Mouse (Mus musculus) adrenal gland (tissue): ENCODE data around the gene Shroom3.

Experiments used
- intact Hi-C: fragments of 180-260 bp; cut with DNase I; formaldehyde crosslinking; loops from one replicate; pipeline ENCODE4 v1.15.1; 2025

The Shroom3 gene

DNA sequence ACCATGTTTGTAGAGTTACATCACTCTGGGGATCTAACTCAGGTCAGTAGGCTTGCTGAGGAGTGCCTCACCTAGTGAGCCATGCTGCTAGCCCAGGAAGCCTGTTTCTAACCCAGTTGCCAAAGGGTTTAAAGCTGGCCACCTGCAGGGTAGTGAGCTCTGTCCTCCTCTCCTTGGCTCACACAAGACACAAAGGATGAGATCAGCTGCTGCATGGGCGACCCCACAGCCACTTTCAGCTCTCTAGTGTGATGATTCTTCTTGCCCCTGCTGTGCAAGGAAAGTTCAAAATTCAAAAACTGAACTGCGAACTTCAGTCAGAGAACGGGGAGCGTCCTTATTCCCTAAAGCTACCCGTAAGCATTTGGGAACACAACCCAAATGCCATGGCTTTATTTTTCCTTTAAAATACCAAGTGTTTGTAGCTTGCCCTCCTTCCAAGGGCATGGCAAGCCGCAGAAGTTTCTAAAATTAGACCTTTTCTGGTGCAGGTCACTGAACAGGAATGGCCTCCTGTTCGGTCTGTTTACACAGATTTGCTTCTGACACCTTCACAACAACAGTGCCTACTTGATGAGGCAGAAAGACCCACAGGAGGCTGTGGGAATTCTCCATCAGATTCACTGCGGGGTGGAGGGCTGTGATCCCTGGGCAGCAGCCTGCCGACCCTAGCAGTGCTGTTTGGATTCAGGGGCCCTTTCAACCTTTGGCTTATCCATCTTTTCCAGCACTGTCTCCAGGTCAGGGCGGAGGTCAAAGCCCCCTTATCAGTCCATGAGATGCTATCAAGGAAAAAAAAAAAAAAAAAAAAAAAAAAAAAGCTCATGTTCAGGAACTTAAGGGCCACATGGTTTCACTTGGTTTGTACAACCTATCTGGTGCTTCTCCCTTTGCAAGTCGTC is 113.1 kb downstream of the Shroom3 start:
- intact Hi-C loops: no loop called here

DNA sequence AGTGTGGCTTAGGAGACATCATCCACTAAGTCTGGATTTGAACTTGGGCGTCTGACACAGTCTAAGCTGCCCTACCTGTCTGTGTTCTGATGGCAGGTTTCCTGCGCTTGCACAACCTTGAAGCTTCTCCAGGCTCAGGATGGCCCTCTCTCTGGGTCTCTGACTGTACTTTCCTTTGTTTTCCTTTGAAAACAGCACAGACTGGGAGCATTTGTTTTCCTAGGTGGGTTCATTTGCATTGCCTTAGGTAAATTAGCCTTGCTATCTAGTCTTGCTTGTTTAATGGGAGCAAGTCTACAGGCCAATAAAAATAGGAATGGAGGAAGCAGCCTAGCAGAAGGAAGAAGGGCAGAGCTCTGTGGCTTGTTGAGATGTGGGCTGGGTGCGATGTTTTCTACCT is 114.7 kb downstream of the Shroom3 start:
- intact Hi-C loops: no loop called here

DNA sequence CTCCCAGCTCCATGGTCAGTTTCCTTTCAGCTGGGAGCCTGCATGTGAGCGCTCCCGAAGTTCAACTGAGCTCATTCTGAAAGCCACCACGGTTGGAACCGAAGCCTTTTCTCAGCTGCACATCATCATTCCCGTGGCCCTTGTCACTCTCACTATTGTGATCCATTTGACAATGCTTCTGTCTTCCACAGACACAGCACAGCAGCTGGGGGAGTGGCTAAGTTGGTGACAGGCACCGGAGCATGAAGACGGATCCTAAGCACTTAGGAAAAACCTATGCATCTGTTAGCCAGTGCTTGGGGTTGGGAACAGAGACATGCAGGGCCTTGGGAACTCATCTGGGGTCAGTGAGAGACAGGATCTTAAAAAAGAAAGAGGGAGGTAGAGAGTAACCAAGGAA is 121.1 kb downstream of the Shroom3 start:
- intact Hi-C loops: no loop called here

DNA sequence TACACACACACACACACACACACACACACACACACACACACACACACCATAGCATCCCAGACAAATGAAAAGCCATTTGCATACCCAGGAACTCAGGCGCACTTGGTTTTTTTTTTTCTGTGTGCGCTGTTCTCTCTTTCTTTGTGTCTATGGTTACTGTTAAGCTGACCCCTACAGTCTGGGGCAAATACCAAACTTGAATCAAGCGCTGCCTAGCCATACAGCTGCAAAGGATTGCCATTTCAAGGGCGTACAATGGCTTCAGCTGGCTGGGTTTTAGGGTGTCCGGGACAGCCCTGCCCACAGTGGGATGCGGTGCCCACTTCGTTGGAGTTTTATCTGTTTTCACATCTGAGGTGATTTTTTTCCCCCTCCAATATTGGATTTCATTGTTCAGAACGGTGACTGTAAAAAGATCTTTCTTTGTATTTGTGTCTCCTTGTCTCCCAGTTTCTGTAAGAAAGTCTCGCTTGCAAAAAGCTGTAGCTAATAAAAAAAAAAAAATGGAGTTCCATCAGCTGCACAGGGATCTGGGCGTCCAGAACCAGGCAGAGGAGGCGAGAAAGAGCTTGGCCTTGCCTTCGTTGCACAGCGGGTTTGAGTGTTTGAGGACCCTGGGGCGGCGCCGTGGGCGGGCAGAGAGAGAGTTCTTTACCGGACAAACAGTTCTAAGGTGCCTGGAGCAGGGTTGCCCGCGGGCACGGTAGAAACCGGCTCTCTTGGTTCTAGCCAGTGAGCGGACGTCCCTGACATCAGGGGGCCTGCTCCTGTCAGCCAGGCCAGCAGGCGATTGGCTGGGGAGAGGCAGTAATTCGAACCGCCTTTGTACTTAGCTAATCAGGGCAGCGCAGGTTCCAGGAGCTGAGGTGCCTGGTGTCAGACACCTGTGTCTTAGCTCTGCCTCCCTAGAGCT is 125.5 kb downstream of the Shroom3 start:
- intact Hi-C loops: no loop called here

DNA sequence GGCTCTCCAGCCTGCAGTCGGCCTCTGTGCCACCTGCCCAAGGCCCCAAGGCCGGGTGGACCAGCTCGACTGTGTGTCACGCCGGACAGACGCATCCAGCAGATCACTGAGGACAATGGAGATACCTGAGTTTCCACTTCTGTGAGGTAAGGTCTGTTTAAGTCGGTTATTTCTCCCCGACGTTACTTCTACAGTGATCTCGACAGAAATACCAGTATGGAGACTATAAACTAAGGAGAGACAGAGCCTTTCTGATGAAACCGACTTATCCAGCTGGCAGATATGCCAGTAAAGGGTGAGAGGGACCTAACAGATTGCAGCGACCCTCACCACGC is 126.1 kb downstream of the Shroom3 start:
- intact Hi-C loops: no loop called here

DNA sequence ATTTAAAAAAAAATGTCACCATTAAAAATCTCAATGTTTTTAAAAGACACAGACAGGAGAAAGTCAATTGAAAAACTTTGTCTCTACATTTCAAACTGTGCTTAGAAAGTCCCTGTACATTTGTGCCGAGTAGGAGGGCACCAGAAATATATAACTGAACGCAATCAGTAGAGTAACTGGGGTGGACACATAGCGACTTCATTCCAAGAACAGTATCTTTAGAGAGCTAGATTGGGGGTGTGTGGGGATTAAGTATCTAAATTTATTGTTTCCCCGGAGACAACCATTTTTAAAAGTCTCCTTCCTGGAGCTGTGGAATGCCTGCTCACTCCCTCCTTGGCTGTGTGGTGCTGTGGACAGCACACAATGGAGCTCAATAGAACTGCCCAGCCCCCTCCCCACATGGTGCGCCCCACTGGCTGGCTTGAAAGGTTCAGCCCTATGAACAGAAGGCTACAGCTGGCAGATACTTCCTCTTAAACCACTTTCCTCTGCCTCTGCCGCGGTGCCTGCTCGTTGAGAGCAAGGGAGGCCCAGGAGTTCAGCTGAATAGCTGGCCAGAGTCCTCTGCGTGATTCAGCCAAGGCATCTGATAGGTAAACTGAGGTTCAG is 127.8 kb downstream of the Shroom3 start:
- intact Hi-C loops: no loop called here

DNA sequence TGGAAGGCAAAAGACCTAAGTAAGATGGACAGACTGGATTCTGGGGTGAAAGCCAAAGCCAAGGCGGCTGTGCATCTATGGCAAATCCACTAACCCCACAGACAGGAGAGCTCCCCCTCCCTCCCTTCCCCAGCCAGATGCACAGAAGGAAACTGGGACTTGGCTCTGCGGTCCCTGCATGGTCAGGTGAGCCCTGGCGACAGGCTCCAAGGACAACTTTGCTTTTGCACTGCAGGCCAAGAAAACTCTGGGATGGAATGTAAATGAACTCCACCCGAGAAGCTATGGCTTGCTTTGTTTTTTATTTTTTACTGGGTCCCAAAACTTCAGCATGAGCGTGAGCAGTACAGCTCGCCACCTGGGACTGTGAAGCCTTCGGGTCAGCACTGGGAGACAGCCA is 128.5 kb downstream of the Shroom3 start:
- intact Hi-C loops: no loop called here

DNA sequence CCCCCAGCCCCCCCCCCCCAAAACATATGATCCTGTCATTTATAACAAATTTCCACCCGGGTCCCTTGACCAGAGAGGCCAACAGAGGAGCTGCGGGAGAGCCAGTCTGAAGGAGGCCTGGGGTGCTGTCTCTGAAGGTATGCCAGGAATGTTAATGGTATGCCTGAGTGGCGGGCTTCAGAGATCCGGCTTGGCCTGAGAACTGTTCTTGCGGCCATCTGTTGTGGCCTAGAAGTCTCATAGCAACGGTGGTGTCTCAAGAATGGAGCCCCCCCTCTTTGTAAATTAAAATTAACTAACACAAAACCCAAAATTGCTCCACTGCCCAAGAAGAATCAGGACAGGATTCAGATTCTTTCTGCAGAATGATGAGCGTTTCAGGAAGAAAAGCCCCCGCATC is 129.7 kb downstream of the Shroom3 start:
- intact Hi-C loops: no loop called here

DNA sequence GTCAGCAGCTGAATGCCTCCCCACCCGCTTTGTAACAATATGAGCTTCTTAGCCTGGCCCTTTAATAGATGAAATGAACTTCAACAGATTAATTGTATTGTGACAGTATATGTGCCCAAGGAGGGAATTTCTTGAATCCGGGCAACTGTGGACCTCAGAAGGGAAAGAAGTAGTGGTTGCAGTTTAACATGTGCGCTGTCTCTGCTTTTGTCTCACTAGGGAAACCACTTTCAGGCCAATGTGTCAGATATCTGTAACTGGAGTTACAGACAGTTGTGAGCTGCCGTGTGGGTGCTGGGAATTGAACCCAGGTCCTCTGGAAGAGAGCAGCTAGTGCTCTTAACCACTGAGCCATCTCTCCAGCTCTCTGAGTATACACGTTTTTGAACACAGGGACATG is 130.3 kb downstream of the Shroom3 start:
- intact Hi-C loops: no loop called here

DNA sequence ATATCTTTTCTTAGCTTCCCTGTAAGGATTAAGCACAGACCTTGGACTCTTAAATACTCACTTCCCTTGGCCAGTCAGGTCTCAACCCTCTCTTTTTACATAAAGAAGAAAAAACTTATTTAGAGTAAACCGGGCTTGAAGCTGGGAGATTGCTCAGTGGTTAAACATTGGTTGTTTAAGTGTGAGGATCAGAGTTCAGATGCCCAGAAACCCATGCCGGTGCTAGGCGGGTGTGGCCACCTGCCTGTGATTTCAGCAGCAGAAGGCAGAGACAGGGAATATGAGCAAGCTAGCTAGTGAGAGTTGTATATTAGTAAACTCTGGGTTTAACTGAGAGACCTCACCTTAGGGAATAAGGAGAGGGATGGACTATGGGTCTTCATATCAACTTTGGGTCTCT is 131.4 kb downstream of the Shroom3 start:
- intact Hi-C loops: no loop called here

DNA sequence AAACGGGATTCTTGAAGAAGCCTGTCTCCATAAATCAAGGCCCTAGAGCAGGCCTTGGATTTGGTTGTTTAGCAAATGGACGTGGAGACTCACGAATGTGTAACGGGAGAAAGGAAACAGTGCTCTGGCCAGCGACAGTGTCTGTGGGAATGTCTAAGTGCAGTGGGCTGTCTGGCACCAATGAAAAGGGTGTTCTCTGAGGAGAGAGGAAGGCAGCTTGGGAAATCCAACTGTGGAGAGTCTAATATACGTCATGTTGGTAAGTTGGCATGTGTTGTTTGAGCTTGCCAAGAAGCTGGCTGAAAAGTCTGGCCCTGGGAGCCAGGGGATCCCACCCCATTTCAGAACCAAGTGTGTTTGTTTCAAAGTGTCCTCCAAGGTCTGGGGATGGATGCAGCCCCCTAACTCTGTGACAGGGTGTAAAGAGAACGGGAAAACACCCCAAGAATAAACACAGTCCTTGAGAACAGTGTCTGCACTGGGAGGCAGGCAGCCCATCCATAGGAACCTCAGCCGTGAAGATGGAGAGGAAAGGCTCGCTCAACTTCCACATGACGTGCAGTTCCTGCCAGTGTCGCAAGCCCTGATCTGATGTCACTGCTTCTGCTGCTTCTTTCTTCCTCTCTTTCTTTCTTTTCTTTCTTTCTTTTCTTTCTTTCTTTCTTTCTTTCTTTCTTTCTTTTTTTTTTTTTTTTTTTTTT is 134.0 kb downstream of the Shroom3 start:
- intact Hi-C loops: no loop called here

DNA sequence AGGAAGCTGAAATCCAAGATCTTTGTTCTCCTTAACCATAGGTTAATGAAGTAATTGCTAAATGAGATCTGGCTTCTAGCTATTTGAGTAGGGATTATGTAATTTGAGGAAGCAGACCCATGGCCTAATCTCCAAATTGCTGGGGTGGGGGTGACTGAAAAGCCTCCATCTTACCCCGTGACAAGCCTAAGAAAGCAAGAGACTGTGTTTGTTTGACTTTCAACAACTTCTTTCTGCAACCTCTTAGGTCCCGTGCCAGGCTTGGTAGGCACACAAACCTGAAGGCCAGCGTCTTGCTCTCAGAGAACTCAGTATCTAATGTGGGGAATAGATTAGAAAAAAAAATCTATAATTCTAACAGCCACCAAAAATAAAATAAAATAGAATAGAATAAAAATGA is 138.1 kb downstream of the Shroom3 start:
- intact Hi-C loops: no loop called here

DNA sequence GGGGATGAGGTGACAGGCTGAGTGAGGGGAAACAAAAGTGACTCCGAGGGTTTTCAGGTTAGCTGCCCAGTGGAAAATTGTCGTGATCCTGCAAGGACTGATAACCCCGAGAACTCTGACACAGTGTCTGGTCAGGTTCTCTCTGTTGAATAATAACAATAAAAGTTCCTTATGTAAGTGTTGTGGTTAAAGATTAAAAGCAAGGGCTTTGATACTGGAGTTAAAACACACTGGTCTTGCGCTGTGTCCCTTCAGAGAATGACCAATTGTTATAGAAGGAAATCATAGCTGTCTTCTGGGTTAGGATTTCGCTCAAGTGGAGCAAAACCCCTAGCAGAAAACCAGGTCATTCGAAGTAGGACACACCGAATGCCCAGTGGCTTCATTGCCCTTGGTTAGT is 140.3 kb downstream of the Shroom3 start:
- intact Hi-C loops: no loop called here

DNA sequence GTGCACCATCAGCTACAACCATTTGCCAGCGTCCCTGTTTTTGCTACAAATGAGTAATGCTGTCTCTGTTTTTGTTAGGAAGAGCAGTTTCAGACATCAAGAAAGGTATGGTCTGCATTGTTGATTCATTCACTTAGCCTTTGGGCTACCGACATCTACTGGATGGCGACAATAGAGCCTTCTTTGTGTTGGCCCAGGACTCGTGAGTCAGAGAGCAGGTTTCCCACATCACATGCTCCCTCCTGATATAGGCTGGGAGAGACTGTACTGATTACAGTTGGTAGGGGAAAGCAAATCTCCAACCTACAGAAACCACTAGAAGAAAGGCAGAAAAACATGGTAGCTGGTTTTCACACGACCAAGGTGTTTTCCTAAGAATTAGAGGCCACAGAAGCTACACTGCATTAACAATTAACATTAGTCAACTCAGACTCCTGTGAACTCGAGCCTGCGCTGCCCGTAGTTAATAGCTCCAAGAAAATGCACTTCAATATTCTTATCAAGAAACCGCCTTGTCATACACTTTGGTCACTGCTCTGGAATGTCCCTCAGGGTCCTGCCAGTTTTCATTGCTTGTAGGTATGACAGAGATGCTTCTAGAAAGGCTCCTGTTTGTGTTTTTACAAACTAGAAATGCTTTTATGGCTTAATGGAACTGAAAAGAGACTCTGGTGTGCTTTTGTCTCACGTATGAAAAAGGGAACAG is 141.2 kb downstream of the Shroom3 start:
- intact Hi-C loops: no loop called here

DNA sequence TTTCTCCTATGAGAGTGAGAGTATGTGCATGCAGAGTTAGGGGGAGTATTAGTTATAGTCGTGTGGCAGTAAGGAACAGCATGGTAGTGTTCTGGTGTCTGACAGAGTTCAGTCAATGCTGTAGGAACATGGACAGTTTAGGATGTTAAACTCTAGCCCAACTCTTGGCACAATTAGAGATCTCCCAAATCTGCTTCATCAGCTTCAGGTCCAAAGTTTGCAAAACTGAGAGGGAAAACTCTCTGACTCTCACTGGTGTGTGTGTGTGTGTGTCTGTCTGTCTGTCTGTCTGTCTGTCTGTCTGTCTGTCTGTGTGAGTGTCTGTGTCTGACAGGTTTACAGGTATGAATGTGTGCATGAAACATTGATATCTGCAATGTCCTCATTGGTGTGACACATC is 147.2 kb downstream of the Shroom3 start:
- intact Hi-C loops: no loop called here

DNA sequence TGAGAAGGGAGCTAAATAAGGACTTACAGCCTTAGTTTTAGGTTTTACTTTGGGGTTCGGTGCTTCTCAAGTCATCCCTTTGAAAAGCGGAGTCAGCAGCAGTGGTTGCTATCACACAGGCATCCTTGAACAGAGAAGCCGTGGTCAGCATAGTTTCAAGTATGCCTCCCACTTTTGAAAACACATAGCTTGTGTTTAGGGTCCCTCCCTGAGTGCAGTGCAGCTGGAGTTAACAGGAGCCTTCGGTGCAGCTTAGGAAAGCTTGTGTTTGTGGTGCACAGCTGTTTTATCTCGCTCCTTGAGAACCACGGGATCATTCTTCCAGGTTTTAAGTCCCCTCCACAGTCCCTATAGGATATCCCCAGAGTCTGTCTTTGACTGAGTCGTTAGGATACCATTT is 151.3 kb downstream of the Shroom3 start:
- intact Hi-C loops: no loop called here

DNA sequence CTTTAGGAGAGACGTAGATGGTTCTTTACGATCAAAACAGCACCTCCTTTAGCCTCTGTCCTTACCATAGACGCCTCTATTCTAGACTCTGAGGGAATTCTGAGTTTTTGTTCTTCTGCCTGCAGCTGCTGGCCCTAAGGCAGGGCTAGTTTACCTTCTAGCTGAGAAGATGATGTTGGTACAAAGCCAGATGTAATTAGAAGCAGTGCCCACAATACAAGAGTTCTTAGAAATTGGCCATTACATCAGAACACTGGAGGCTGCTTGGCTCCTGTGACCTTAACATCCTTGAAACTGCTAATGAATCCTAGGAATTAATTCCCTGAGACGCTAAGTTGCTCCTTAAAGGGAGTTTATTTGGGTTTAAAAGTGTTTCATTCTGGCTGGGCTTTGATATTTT is 154.1 kb downstream of the Shroom3 start:
- intact Hi-C loops: no loop called here

DNA sequence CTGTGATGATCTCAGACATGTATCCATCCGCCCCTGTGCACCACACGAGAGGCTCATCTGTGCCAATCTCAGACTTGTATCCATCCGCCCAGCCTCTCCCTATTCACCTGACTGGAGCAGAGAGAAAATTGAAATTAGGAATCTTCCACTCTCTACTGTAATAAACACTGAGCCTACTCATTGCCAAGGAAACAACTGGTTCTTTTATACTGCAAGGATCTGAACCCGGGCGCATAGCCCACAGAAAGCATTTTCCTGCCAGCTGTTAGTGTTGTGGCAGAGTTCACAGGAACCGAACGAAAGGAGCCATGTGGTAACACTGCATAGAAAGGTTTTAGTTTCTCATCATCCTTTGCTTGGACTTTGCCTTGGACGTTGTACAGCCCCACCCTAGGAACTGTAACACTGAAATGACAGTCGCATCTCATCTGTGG is 155.1 kb downstream of the Shroom3 start:
- intact Hi-C loops: no loop called here

DNA sequence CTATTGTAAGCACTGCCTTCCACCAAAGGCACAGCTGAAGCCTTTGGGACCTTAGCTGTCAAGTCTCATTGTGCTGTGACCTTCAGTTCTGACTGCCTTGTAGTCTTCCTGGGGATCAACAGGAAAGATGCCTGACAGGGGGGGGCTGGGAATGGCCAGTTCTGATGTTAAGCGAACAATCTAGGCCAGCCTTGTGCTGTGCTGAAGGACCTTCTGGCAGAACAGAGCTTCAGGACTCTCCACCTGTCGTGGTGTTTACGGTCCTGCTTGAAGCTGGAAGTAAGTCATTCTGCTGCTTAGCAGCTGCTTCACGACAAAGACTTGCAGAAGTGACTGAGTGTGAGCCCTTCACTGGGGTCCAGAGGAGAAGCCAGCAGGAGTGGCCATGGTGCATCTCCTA is 156.1 kb downstream of the Shroom3 start:
- intact Hi-C loops: no loop called here

DNA sequence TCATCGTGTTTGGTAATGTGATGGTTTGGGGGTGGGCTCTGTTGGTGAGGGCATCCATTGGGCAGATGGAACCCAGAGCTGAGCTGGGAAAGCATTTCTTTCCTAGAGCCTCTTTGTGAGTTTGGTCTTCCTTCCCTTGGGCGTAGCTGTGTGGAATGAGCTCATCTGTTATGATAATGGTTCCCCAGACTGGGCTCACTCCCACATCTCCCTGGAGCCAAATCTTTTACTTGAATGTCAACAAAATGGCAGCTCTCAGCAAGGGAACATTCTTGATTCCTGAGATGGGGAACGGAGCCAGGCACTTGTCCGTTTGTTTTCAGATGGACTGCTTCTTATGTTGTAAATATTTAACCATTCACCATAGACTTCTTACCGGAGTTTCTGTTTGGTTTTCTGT is 158.2 kb downstream of the Shroom3 start:
- intact Hi-C loops: no loop called here

DNA sequence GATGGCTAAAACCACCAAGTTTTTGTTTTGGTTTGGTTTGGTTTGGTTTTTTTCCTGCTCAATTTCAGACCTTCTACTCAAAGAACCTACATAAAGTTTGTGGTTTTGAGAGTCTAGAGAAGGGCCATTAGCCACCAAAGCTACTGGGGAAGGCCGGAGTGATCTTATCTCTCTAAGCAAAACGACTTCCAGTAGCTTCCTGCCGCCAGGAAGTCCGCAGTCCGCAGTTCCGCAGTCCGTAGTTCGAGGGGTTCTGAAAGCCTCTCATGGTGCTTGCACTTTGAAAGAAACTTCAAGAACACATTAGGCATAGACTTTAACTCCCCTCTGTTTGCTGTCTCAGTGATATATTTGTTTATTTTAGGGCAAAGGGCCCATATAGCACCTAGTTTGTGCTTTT is 159.2 kb downstream of the Shroom3 start:
- intact Hi-C loops: no loop called here
